Mouse (Mus musculus) liver, adult 2 months (tissue): ENCODE measurements around the gene D430041D05Rik. TPM values are rescaled to one million over a fixed set of nuclear protein-coding genes. Genes with fewer than 3 reads are reported as not detected.

Source experiments
- DNase-seq: peaks from one replicate; pipeline ENCODE4 v3.0.0-alpha.2; 2011; ENCODE audit warnings: low read depth, low spot score; ENCODE audit errors: extremely low read depth
- H3K27ac ChIP-seq: fragments of 200-500 bp; replicated peaks from 2 replicates; pipeline ENCODE4 v1.5.1; 2012; ENCODE audit warnings: low read depth, mild to moderate bottlenecking, control low read depth, inconsistent platforms, low read length; ENCODE audit not compliant: insufficient read depth
- H3K27me3 ChIP-seq: fragments of 200-500 bp; 2 replicates; pipeline ENCODE4 v1.6.1; 2012; ENCODE audit warnings: mild to moderate bottlenecking, moderate library complexity, low read length, inconsistent platforms; ENCODE audit not compliant: control insufficient read depth, insufficient read depth
- H3K36me3 ChIP-seq: fragments of 200-500 bp; 2 replicates; pipeline ENCODE4 v1.6.1; 2012; ENCODE audit warnings: low read length, inconsistent platforms; ENCODE audit not compliant: control insufficient read depth, insufficient read depth
- H3K4me1 ChIP-seq: fragments of 200-500 bp; 2 replicates; pipeline ENCODE4 v1.6.1; 2011; ENCODE audit warnings: low read length; ENCODE audit not compliant: control insufficient read depth, insufficient read depth
- H3K4me3 ChIP-seq: fragments of 200-500 bp; 2 replicates; pipeline ENCODE4 v1.5.1; 2011; ENCODE audit warnings: low read depth, mild to moderate bottlenecking, control low read depth, low read length, moderate library complexity; ENCODE audit not compliant: insufficient read depth
- H3K79me2 ChIP-seq: fragments of 200-500 bp; 2 replicates; pipeline ENCODE4 v1.6.1; 2012; ENCODE audit warnings: inconsistent platforms, mild to moderate bottlenecking, low read length, moderate library complexity; ENCODE audit not compliant: control insufficient read depth, insufficient read depth
- H3K9ac ChIP-seq: fragments of 200-500 bp; 2 replicates; pipeline ENCODE4 v1.6.1; 2012; ENCODE audit warnings: low read depth, mild to moderate bottlenecking, control low read depth, inconsistent platforms, low read length
- CTCF ChIP-seq: fragments of 200-500 bp; IDR thresholded peaks from 2 replicates; pipeline ENCODE4 v1.5.1; 2011; ENCODE audit warnings: low read depth, low read length, control low read depth
- POLR2A ChIP-seq: fragments of 200-500 bp; IDR thresholded peaks from 2 replicates; pipeline ENCODE4 v1.6.1; 2011; ENCODE audit warnings: low read length, control low read depth; ENCODE audit not compliant: insufficient read depth; ENCODE audit errors: extremely low read depth
- WGBS: fragments of 180-500 bp; shearing (Covaris S2); methylation state at CpG from one replicate; pipeline ENCODE4 v1.1.7; 2018; 5-methylcytosine and 5-hydroxymethylcytosine counted together
- polyA plus RNA-seq: library from polyadenylated mRNA; depleted of rRNA; stranded (reverse); fragments of >200 nt; gene quantifications from 2 replicates; pipeline ENCODE4 v1.2.3, GENCODE M21; 2012
- total RNA-seq: library from RNA; depleted of rRNA; stranded (reverse); fragments of >200 nt; gene quantifications from 2 replicates; pipeline ENCODE4 v1.2.3, GENCODE M21; 2014

D430041D05Rik gene
- total and polyA plus RNA-seq, 2 experiments, result not detected

DNA sequence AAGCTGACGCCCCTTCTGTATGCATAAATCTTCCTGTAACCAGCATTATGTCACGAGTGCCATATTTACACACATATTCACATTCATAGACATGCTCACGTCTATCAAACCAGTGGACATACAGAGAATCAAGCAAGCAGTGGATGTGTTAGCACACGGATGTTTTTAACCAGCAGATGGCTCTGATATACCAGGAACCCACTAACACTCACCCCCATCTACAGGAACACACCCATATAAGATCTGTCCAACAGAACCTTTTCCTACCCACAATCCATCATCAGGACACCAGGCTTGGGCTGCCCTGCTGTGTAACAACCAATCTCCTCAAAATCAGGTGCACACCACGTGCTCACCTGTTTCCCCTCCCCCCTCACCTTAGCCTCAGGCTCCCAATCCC lies 76.9 kb downstream of the D430041D05Rik start:
- no peak for DNase-seq
- Histone ChIP-seq H3K27ac (no peak overlapping the region), H3K79me2 (no peaks in the 10 kb centered on the region), H3K4me1 (no peaks in the 10 kb centered on the region), H3K4me3 (no peak overlapping the region), H3K36me3 (no peaks in the 10 kb centered on the region), H3K27me3 (no peaks in the 10 kb centered on the region), H3K9ac (no peak overlapping the region)
- 62% methylated on average over 5 of the region's 5 CpGs for WGBS
- TF ChIP-seq POLR2A, result no peak
- TF ChIP-seq CTCF, result no peak

GRCm38 (mm10) chr2:104332707-104333106 lies 78.1 kb downstream of the D430041D05Rik start:
- Histone ChIP-seq H3K9ac (no peak overlapping the region), H3K79me2 (no peaks in the 10 kb centered on the region), H3K4me1 (no peaks in the 10 kb centered on the region), H3K4me3 (no peak overlapping the region), H3K27ac (no peak overlapping the region), H3K27me3 (no peaks in the 10 kb centered on the region), H3K36me3 (no peaks in the 10 kb centered on the region)
- DNase-seq, result no peak
- 87% methylated on average over 4 of the region's 4 CpGs for WGBS
- TF ChIP-seq POLR2A (no peak), CTCF (no peak)

- H3K4me3 ChIP-seq, result no peak overlapping the region
- no peak for TF ChIP-seq POLR2A
- TF ChIP-seq CTCF, result no peak
- no peaks in the 10 kb centered on the region for H3K36me3 ChIP-seq
- no peak for DNase-seq
- no peaks in the 10 kb centered on the region for H3K79me2 ChIP-seq
- H3K27me3 ChIP-seq, result no peaks in the 10 kb centered on the region
- H3K4me1 ChIP-seq, result no peaks in the 10 kb centered on the region
- no peak overlapping the region for H3K27ac ChIP-seq
- WGBS, result 80% methylated on average over 6 of the region's 6 CpGs
- H3K9ac ChIP-seq, result no peak overlapping the region
These were observed 79.6 kb downstream of the D430041D05Rik start for GRCm38 (mm10) chr2:104331261-104331660.

- no peaks in the 10 kb centered on the region for H3K36me3 ChIP-seq
- H3K9ac ChIP-seq, result no peak overlapping the region
- H3K4me3 ChIP-seq, result no peak overlapping the region
- no peak for DNase-seq
- no peak overlapping the region for H3K27ac ChIP-seq
- WGBS, result 79% methylated on average over 16 of the region's 16 CpGs
- TF ChIP-seq POLR2A, result no peak
- TF ChIP-seq CTCF, result no peak
- H3K79me2 ChIP-seq, result no peaks in the 10 kb centered on the region
- H3K4me1 ChIP-seq, result no peaks in the 10 kb centered on the region
- no peaks in the 10 kb centered on the region for H3K27me3 ChIP-seq
These were observed 83.6 kb downstream of the D430041D05Rik start for GRCm38 (mm10) chr2:104327116-104327794.

DNA sequence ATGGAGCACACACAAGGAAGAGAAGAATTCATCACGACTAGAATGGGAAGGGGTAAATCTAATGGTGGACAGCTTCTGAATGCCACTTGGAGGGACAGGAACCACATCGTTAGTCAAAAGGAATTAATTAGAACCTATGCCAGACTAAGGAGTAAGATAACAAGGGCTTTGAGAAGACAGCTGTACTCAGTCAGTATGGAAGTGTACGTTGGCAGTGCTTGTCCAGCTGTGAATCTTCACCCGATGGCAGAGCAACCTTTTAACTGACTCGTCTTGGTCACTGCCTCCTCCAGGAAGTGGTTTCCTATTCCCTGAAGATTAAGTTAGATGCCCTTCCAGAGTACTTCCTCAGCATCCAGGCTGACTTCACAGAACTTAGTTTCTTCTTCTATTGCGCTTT lies 87.0 kb downstream of the D430041D05Rik start:
- no peak for DNase-seq
- H3K27ac ChIP-seq, result no peak overlapping the region
- no peak overlapping the region for H3K4me3 ChIP-seq
- no peaks in the 10 kb centered on the region; the same call in 1 of the 2 replicates for H3K27me3 ChIP-seq
- 73% methylated on average over 6 of the region's 6 CpGs for WGBS
- TF ChIP-seq CTCF (no peak), POLR2A (no peak)
- H3K4me1 ChIP-seq, result no peaks in the 10 kb centered on the region
- H3K79me2 ChIP-seq, result no peaks in the 10 kb centered on the region
- H3K9ac ChIP-seq, result no peak overlapping the region
- H3K36me3 ChIP-seq, result no peaks in the 10 kb centered on the region

GRCm38 (mm10) chr2:104323351-104323750 lies 87.5 kb downstream of the D430041D05Rik start:
- no peak for DNase-seq
- Histone ChIP-seq H3K9ac (no peak overlapping the region), H3K4me1 (no peaks in the 10 kb centered on the region), H3K27ac (no peak overlapping the region), H3K4me3 (no peak overlapping the region), H3K27me3 (no peaks in the 10 kb centered on the region; the same call in 1 of the 2 replicates), H3K79me2 (no peaks in the 10 kb centered on the region), H3K36me3 (no peaks in the 10 kb centered on the region)
- 89% methylated on average over 5 of the region's 5 CpGs for WGBS
- TF ChIP-seq POLR2A (no peak), CTCF (no peak)
